ENCODE assay signal across 30 mouse cellular contexts in the genomic region with DNA sequence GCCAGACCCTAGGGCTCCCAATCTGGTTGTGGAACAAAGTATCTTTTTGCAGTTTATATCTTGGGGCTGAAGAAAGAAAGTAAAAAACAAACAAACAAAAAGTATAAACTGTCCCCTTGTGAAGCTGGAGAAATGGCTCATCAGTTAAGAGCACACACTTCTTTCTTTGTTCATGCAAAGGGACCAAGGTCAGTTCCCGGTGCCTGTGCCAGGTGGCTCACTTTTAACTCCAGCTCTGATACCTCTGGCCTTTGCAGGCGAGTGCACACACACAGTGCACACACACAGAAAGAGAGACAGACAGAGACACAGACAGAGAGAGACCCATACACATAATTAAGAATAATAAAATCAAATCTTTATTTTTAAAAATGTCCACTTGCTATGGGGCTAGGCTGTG. TPM values are rescaled to one million over a fixed set of nuclear protein-coding genes. Genes with fewer than 3 reads are reported as not detected.
A peak's percentile ranks its signal among the peaks of the same experiment; 100 is the strongest.
DNase-seq lines count a peak whose midpoint lies in the region; ATAC-seq and TF ChIP-seq lines count a peak whose summit lies in the region.
"Had no signal": no experiment of that assay in that cellular context is flagged by ENCODE, and none has a peak within 500 bp of the region (broad histone marks: within the 10 kb centered on the region; RNA-seq: fewer than 3 reads in every experiment).

No protein-coding gene starts in this region.

- no peaks in the 10 kb centered on the region for H3K79me2 ChIP-seq in liver, adult 2 months (ENCODE audit: control insufficient read depth, insufficient read depth, low read length)

- peaks cover 21% of the 10 kb centered on the region for H3K4me1 ChIP-seq in liver, adult 2 months (ENCODE audit: control insufficient read depth, insufficient read depth, low read length)
- H3K4me1 ChIP-seq in liver, embryonic 11.5 days (replicated peaks; ENCODE audit: control insufficient read depth, insufficient read depth, low read length) = no peaks in the 10 kb centered on the region
- H3K4me1 ChIP-seq: forebrain, embryonic 13.5 days; heart, embryonic 10.5 days; heart, embryonic 13.5 days; intestine, embryonic 15.5 days had no signal

- H3K36me3 ChIP-seq in liver, adult 2 months (ENCODE audit: control insufficient read depth, insufficient read depth, low read length) = peaks cover 34% of the 10 kb centered on the region
- no peaks in the 10 kb centered on the region for H3K36me3 ChIP-seq in liver, embryonic 11.5 days (ENCODE audit: control insufficient read depth, insufficient read depth, low read length)
- H3K36me3 ChIP-seq: forebrain, embryonic 10.5 days; heart, embryonic 10.5 days; heart, embryonic 13.5 days; hindbrain, embryonic 10.5 days; hindbrain, embryonic 13.5 days; intestine, embryonic 15.5 days had no signal

- H3K4me2 ChIP-seq in liver, embryonic 11.5 days = no peak overlapping the region
- H3K4me2 ChIP-seq: forebrain, embryonic 13.5 days; heart, embryonic 13.5 days; hindbrain, embryonic 13.5 days; intestine, embryonic 15.5 days had no signal

- 8% methylated on average over 2 of the region's 2 CpGs for WGBS in liver, adult 2 months
- WGBS in liver, embryonic 11.5 days = 59% methylated on average over 2 of the region's 2 CpGs

- TF ChIP-seq POLR2A in liver, adult 2 months (IDR thresholded peaks at IDR 0.05; ENCODE audit: extremely low read depth, insufficient read depth, low read length) = 0 out of 2 replicates have a peak, but pooled peaks have one; percentile 9

- DNase-seq in adrenal gland, adult (ENCODE audit: inconsistent age in 2 of 2, low spot score in 1 of 2) = peak; percentile 64 to 86
- DNase-seq in adrenal gland, postnatal 4 days (ENCODE audit: low spot score in 2 of 2) = no peak
- DNase-seq in liver, adult 2 months (ENCODE audit: extremely low read depth, low read depth, low spot score) = peak; percentile 77
- DNase-seq in liver, embryonic 11.5 days (ENCODE audit: low spot score) = no peak
- DNase-seq in adrenal gland, postnatal 14 days = peak; percentile 70
- DNase-seq in testis, postnatal 10 days (ENCODE audit: low spot score) = peak; percentile 60
- DNase-seq in cerebellum, postnatal 10 days = no peak
- no peak for DNase-seq in urinary bladder, postnatal 25 days (ENCODE audit: low spot score)
- DNase-seq: cerebellum, adult 11-12 months; cerebellum, adult 8-10 months; cerebellum, postnatal 14 days; gastrocnemius, postnatal 10 days; gastrocnemius, postnatal 36 days; heart, adult 2 months; heart, postnatal 14 days had no signal

- no peak for ATAC-seq in liver, embryonic 11.5 days (replicated peaks; ENCODE audit: low FRiP score)
- ATAC-seq: activated CD4-positive, CD25-positive, alpha-beta regulatory T cell, adult 4 months; forebrain, embryonic 13.5 days; forebrain, embryonic 16.5 days; hindbrain, embryonic 16.5 days; intestine, embryonic 15.5 days had no signal

- peak overlapping the region; percentile 60 for H3K27ac ChIP-seq in liver, adult 2 months (replicated peaks; ENCODE audit: insufficient read depth, low read depth, low read length)
- H3K27ac ChIP-seq in liver, embryonic 11.5 days (ENCODE audit: low read depth, low read length) = no peak overlapping the region
- H3K27ac ChIP-seq: forebrain, embryonic 10.5 days; forebrain, embryonic 13.5 days; heart, adult 2 months; heart, embryonic 10.5 days; heart, embryonic 13.5 days; hindbrain, embryonic 10.5 days; hindbrain, embryonic 13.5 days; intestine, embryonic 15.5 days had no signal

- TF ChIP-seq CTCF in liver, adult 2 months (IDR thresholded peaks at IDR 0.05; ENCODE audit: low read depth, low read length) = no peak

- no peaks in the 10 kb centered on the region for H3K9me3 ChIP-seq in liver, embryonic 11.5 days (ENCODE audit: control insufficient read depth, low read length)
- H3K9me3 ChIP-seq: forebrain, embryonic 10.5 days; forebrain, embryonic 13.5 days; heart, embryonic 10.5 days; heart, embryonic 13.5 days; hindbrain, embryonic 10.5 days; hindbrain, embryonic 13.5 days; intestine, embryonic 15.5 days had no signal

- H3K27me3 ChIP-seq in liver, adult 2 months (ENCODE audit: control insufficient read depth, insufficient read depth, low read length) = no peaks in the 10 kb centered on the region
- H3K27me3 ChIP-seq in liver, embryonic 11.5 days (replicated peaks; ENCODE audit: control insufficient read depth, insufficient read depth, low read length) = no peaks in the 10 kb centered on the region
- H3K27me3 ChIP-seq: forebrain, embryonic 13.5 days; hindbrain, embryonic 13.5 days; intestine, embryonic 15.5 days had no signal

- H3K4me3 ChIP-seq in liver, adult 2 months (ENCODE audit: insufficient read depth, low read depth, low read length) = no peak overlapping the region
- no peak overlapping the region for H3K4me3 ChIP-seq in liver, embryonic 11.5 days (ENCODE audit: low read depth, low read length)
- H3K4me3 ChIP-seq: forebrain, embryonic 10.5 days; forebrain, embryonic 13.5 days; heart, adult 2 months; heart, embryonic 10.5 days; heart, embryonic 13.5 days; hindbrain, embryonic 10.5 days; hindbrain, embryonic 13.5 days; intestine, embryonic 15.5 days had no signal

- H3K9ac ChIP-seq in liver, adult 2 months (ENCODE audit: low read depth, low read length) = peak overlapping the region; percentile 36
- H3K9ac ChIP-seq in liver, embryonic 11.5 days (ENCODE audit: low read depth, low read length) = no peak overlapping the region
- H3K9ac ChIP-seq: forebrain, embryonic 13.5 days; heart, embryonic 13.5 days; hindbrain, embryonic 13.5 days; intestine, embryonic 15.5 days had no signal

RNA-seq across cellular contexts. Expression of gene Ahsg, which starts 5.5 kb away (rescaled TPM):
- 1,000 to 10,000 TPM in 1 of 2 experiments, 10 to 100 TPM in 1; 68.1 to 2,750 TPM for total RNA-seq in adrenal gland, postnatal 4 days (2021)
- 10,308 and 11,624 TPM in 2 replicates for total RNA-seq in liver, adult 2 months (2014; rRNA removed)
- polyA plus RNA-seq in liver, adult 2 months (2012; rRNA removed) = 17,109 and 17,601 TPM in 2 replicates
- 79.0 and 82.8 TPM in 2 replicates for polyA plus RNA-seq in liver, embryonic 11.5 days (2014; fragmentation: Nextera tagmentation; extraction: Ambion mirVana)
- 223 and 3,596 TPM in 2 replicates for total RNA-seq in adrenal gland, postnatal 14 days (2021)
- total RNA-seq: granulocyte monocyte progenitor cell, adult 5-6 weeks had no signal
- polyA plus RNA-seq: activated CD4-positive, CD25-positive, alpha-beta regulatory T cell, adult 4 months; embryonic facial prominence, embryonic 11.5 days; embryonic facial prominence, embryonic 14.5 days; forebrain, embryonic 10.5 days; forebrain, embryonic 13.5 days; hindbrain, embryonic 13.5 days; hindbrain, embryonic 16.5 days had no signal

RNA-seq across cellular contexts. Expression of gene Fetub, which starts 21.5 kb away (rescaled TPM):
- 100 to 1,000 TPM in 1 of 2 experiments, 10 to 100 TPM in 1; 10.1 to 134 TPM for total RNA-seq in adrenal gland, postnatal 4 days (2021)
- 107 and 165 TPM in 2 replicates for total RNA-seq in liver, adult 2 months (2014; rRNA removed)
- 414 and 419 TPM in 2 replicates for polyA plus RNA-seq in liver, adult 2 months (2012; rRNA removed)
- polyA plus RNA-seq in liver, embryonic 11.5 days (2014; fragmentation: Nextera tagmentation; extraction: Ambion mirVana) = 0.22 and 0.69 TPM in 2 replicates
- 30.2 and 120 TPM in 2 replicates for total RNA-seq in adrenal gland, postnatal 14 days (2021)
- total RNA-seq: granulocyte monocyte progenitor cell, adult 5-6 weeks; heart, postnatal 14 days had no signal
- polyA plus RNA-seq: activated CD4-positive, CD25-positive, alpha-beta regulatory T cell, adult 4 months; forebrain, embryonic 10.5 days; forebrain, embryonic 13.5 days; forebrain, embryonic 16.5 days; heart, embryonic 10.5 days; heart, embryonic 13.5 days; heart, embryonic 16.5 days; hindbrain, embryonic 10.5 days; hindbrain, embryonic 13.5 days; hindbrain, embryonic 16.5 days had no signal

RNA-seq across cellular contexts. Expression of gene Dnajb11, which starts 39.0 kb away (rescaled TPM):
- total RNA-seq in adrenal gland, postnatal 4 days (2021) = 10 to 100 TPM; 73.3 to 75.8 TPM
- total RNA-seq in liver, adult 2 months (2014; rRNA removed) = 62.0 and 67.7 TPM in 2 replicates
- polyA plus RNA-seq in liver, adult 2 months (2012; rRNA removed) = 20.7 and 23.9 TPM in 2 replicates
- 125 and 131 TPM in 2 replicates for polyA plus RNA-seq in liver, embryonic 11.5 days (2014; fragmentation: Nextera tagmentation; extraction: Ambion mirVana)
- total RNA-seq in adrenal gland, postnatal 14 days (2021) = 73.5 and 73.9 TPM in 2 replicates

RNA-seq across cellular contexts. Expression of gene Tbccd1, which starts 39.1 kb away (rescaled TPM):
- total RNA-seq in adrenal gland, postnatal 4 days (2021) = 10 to 100 TPM; 21.4 to 23.4 TPM
- 22.7 and 24.0 TPM in 2 replicates for total RNA-seq in liver, adult 2 months (2014; rRNA removed)
- 16.9 and 19.9 TPM in 2 replicates for polyA plus RNA-seq in liver, adult 2 months (2012; rRNA removed)
- 44.8 and 47.3 TPM in 2 replicates for polyA plus RNA-seq in liver, embryonic 11.5 days (2014; fragmentation: Nextera tagmentation; extraction: Ambion mirVana)
- total RNA-seq in adrenal gland, postnatal 14 days (2021) = 18.3 and 18.5 TPM in 2 replicates

RNA-seq across cellular contexts. Expression of gene Hrg, which starts 54.3 kb away (rescaled TPM):
- total RNA-seq in adrenal gland, postnatal 4 days (2021) = 10 to 100 TPM in 1 of 2 experiments, 1 to 10 TPM in 1; 2.6 to 86.2 TPM
- 574 and 911 TPM in 2 replicates for total RNA-seq in liver, adult 2 months (2014; rRNA removed)
- 312 and 372 TPM in 2 replicates for polyA plus RNA-seq in liver, adult 2 months (2012; rRNA removed)
- 0.22 TPM in 1 of 2 replicates, not detected in the other for polyA plus RNA-seq in liver, embryonic 11.5 days (2014; fragmentation: Nextera tagmentation; extraction: Ambion mirVana)
- 10.0 and 153 TPM in 2 replicates for total RNA-seq in adrenal gland, postnatal 14 days (2021)
- total RNA-seq: ES-E14; gastrocnemius, postnatal 36 days; granulocyte monocyte progenitor cell, adult 5-6 weeks; heart, adult 2 months; heart, postnatal 14 days had no signal
- polyA plus RNA-seq: activated CD4-positive, CD25-positive, alpha-beta regulatory T cell, adult 4 months; embryonic facial prominence, embryonic 11.5 days; embryonic facial prominence, embryonic 14.5 days; forebrain, embryonic 10.5 days; forebrain, embryonic 16.5 days; heart, adult 2 months; heart, embryonic 13.5 days; heart, embryonic 16.5 days; hindbrain, embryonic 10.5 days; hindbrain, embryonic 13.5 days; hindbrain, embryonic 16.5 days; intestine, embryonic 15.5 days had no signal

Comparison
In these comparisons a context has a peak if more than half of its experiments do, and no peak if none do; other contexts are left out.
1. DNase-seq: peak in adrenal gland, adult (2 of 2), liver, adult 2 months (single experiment), adrenal gland, postnatal 14 days (single experiment) and testis, postnatal 10 days (single experiment); none in adrenal gland, postnatal 4 days (0 of 2), liver, embryonic 11.5 days (single experiment), cerebellum, postnatal 10 days (0 of 2) and urinary bladder, postnatal 25 days (single experiment).